ENCODE assay signal across 29 mouse cellular contexts in the genomic region with DNA sequence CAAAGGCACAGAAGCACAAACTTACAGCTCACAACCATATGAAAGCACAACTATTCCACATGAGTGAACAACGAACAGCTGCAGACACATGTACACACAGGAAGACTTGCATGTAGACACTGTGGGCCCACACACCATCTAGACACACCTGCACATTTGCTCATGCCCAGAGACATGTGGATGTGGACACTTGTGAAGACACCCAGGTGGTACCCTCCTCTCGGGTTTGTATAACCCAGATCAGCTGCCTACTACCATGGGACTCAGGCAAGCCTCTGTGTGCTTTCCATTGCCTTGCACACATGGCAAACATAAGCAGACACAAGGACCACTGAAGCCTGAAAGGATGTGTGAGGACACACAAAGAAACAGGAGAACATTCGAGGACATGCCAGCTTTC. TPM values are rescaled to one million over a fixed set of nuclear protein-coding genes. Genes with fewer than 3 reads are reported as not detected.
DNase-seq lines count a peak whose midpoint lies in the region; ATAC-seq and TF ChIP-seq lines count a peak whose summit lies in the region.
"Had no signal": no experiment of that assay in that cellular context is flagged by ENCODE, and none has a peak within 500 bp of the region (broad histone marks: within the 10 kb centered on the region; RNA-seq: fewer than 3 reads in every experiment).

No protein-coding gene starts in this region.

- H3K4me2 ChIP-seq in heart, postnatal 0 days (ENCODE audit: low read depth, low read length): 0 out of 2 replicates have a peak overlapping the region, but pooled peaks have one; percentile 55
- H3K4me2 ChIP-seq: forebrain, embryonic 12.5 days; limb, embryonic 12.5 days; liver, embryonic 13.5 days; lung, embryonic 14.5 days had no signal

- ATAC-seq in heart, postnatal 0 days (ENCODE audit: insufficient read depth, low read depth): no peak
- ATAC-seq: inflammation-experienced regulatory T-cells, adult 6 months; midbrain, embryonic 16.5 days had no signal

- intact Hi-C loops in heart, postnatal 25 days (cut with DNase I): loop anchor here (10.0 kb wide), 1 partner anchor 306 kb away; the partner anchor contains the start of gene Slc25a1

- no peak for TF ChIP-seq CTCF in layer of hippocampus, adult 2 months (conservative IDR thresholded peaks at IDR 0.05)
- TF ChIP-seq CTCF in heart, postnatal 0 days (IDR thresholded peaks at IDR 0.05; ENCODE audit: low read depth): no peak

- no peak for DNase-seq in heart, embryonic 10.5 days (ENCODE audit: low spot score)
- DNase-seq in heart, postnatal 25 days (ENCODE audit: low spot score): no peak
- no peak for DNase-seq in layer of hippocampus, adult 2 months (ENCODE audit: low spot score in 2 of 2)
- DNase-seq in layer of hippocampus, adult 9-11 months: no peak
- no peak for DNase-seq in heart, postnatal 0 days (ENCODE audit: low spot score)
- DNase-seq in thymus, postnatal 25 days: peak; percentile 46
- no peak for DNase-seq in frontal cortex, postnatal 36 days (ENCODE audit: low spot score in 2 of 2)
- DNase-seq: cerebellum, adult 9-10 months; gastrocnemius, postnatal 10 days; kidney, adult 8-10 months; kidney, postnatal 14 days; liver, embryonic 13.5 days; lung, embryonic 14.5 days; lung, postnatal 36 days; retina, postnatal 1 day; right cerebral cortex, postnatal 4 days had no signal

- no peak overlapping the region for H3K9ac ChIP-seq in heart, postnatal 0 days (replicated peaks; ENCODE audit: low read depth, low read length)
- H3K9ac ChIP-seq: forebrain, embryonic 12.5 days; limb, embryonic 12.5 days; liver, embryonic 13.5 days; lung, embryonic 14.5 days had no signal

- no peaks in the 10 kb centered on the region for H3K27me3 ChIP-seq in heart, embryonic 10.5 days (ENCODE audit: insufficient read depth, poor library complexity, severe bottlenecking)
- H3K27me3 ChIP-seq in heart, postnatal 0 days (ENCODE audit: control insufficient read depth, insufficient read depth, low read length): no peaks in the 10 kb centered on the region
- H3K27me3 ChIP-seq: forebrain, embryonic 12.5 days; limb, embryonic 12.5 days had no signal

- TF ChIP-seq EP300 in heart, postnatal 0 days (IDR thresholded peaks at IDR 0.05; ENCODE audit: low read depth): no peak

- H3K9me3 ChIP-seq in heart, embryonic 10.5 days: no peaks in the 10 kb centered on the region
- no peaks in the 10 kb centered on the region for H3K9me3 ChIP-seq in heart, postnatal 0 days (replicated peaks; ENCODE audit: control insufficient read depth, low read length)
- H3K9me3 ChIP-seq: forebrain, embryonic 12.5 days; limb, embryonic 12.5 days; liver, embryonic 13.5 days had no signal

- H3K4me3 ChIP-seq in heart, embryonic 10.5 days: no peak overlapping the region
- H3K4me3 ChIP-seq in layer of hippocampus, adult 2 months: no peak overlapping the region
- no peak overlapping the region for H3K4me3 ChIP-seq in heart, postnatal 0 days (ENCODE audit: low read depth, low read length)
- H3K4me3 ChIP-seq: forebrain, embryonic 12.5 days; limb, embryonic 12.5 days; liver, embryonic 13.5 days had no signal

- H3K36me3 ChIP-seq in heart, embryonic 10.5 days: peaks cover 32% of the 10 kb centered on the region
- H3K36me3 ChIP-seq in heart, postnatal 0 days (replicated peaks; ENCODE audit: control insufficient read depth, insufficient read depth, low read length): peaks cover 20% of the 10 kb centered on the region

- 87% methylated on average over 3 of the region's 3 CpGs for WGBS in heart, embryonic 10.5 days
- 78% methylated on average over 3 of the region's 3 CpGs for WGBS in heart, postnatal 0 days

- peak overlapping the region; percentile 88 for H3K27ac ChIP-seq in heart, embryonic 10.5 days
- H3K27ac ChIP-seq in layer of hippocampus, adult 2 months: peak overlapping the region; percentile 91
- H3K27ac ChIP-seq in heart, postnatal 0 days (ENCODE audit: low read depth): peak overlapping the region; percentile 93
- H3K27ac ChIP-seq: forebrain, embryonic 12.5 days; limb, embryonic 12.5 days; liver, embryonic 13.5 days; stomach, postnatal 0 days had no signal

- peaks cover 79% of the 10 kb centered on the region for H3K4me1 ChIP-seq in heart, embryonic 10.5 days
- H3K4me1 ChIP-seq in heart, postnatal 0 days (ENCODE audit: control insufficient read depth, insufficient read depth): peaks cover 55% of the 10 kb centered on the region

RNA-seq across cellular contexts. Expression of gene Zdhhc8, which starts 3.9 kb away (rescaled TPM):
- polyA plus RNA-seq in heart, embryonic 10.5 days (2016; fragmentation: Nextera tagmentation; extraction: Ambion mirVana): 21.2 and 27.5 TPM in 2 replicates
- 10 to 100 TPM; 22.4 to 24.1 TPM for total RNA-seq in heart, postnatal 25 days (2021)
- 10 to 100 TPM; 72.0 to 84.1 TPM for total RNA-seq in layer of hippocampus, adult 2 months (2021)
- 27.7 and 47.0 TPM in 2 replicates for total RNA-seq in heart, postnatal 0 days (2014; rRNA removed; ENCODE audit: low replicate concordance)
- 15.4 and 16.4 TPM in 2 replicates for polyA plus RNA-seq in heart, postnatal 0 days (2015; fragmentation: Nextera tagmentation; extraction: Ambion mirVana)

RNA-seq across cellular contexts. Expression of gene Ccdc188, which starts 13.4 kb away (rescaled TPM):
- polyA plus RNA-seq in heart, embryonic 10.5 days (2016; fragmentation: Nextera tagmentation; extraction: Ambion mirVana): not detected in 2 replicates
- total RNA-seq in heart, postnatal 25 days (2021): not detected
- not detected for total RNA-seq in layer of hippocampus, adult 2 months (2021)
- not detected in 2 replicates for total RNA-seq in heart, postnatal 0 days (2014; rRNA removed; ENCODE audit: low replicate concordance)
- not detected in 2 replicates for polyA plus RNA-seq in heart, postnatal 0 days (2015; fragmentation: Nextera tagmentation; extraction: Ambion mirVana)
- total RNA-seq: adrenal gland, adult 18-20 months; adrenal gland, postnatal 4 days; common myeloid progenitor, adult 5-6 weeks; gastrocnemius, postnatal 10 days; layer of hippocampus, adult 8-10 months; left cerebral cortex, adult 18-20 months; megakaryocyte-erythroid progenitor cell, adult 5-6 weeks had no signal
- polyA plus RNA-seq: embryonic facial prominence, embryonic 11.5 days; forebrain, embryonic 12.5 days; hindbrain, embryonic 11.5 days; inflammation-experienced regulatory T-cells, adult 6 months; limb, embryonic 12.5 days; liver, embryonic 13.5 days; lung, embryonic 14.5 days; midbrain, embryonic 16.5 days; stomach, postnatal 0 days had no signal

RNA-seq across cellular contexts. Expression of gene Trmt2a, which starts 17.4 kb away (rescaled TPM):
- 83.3 and 111 TPM in 2 replicates for polyA plus RNA-seq in heart, embryonic 10.5 days (2016; fragmentation: Nextera tagmentation; extraction: Ambion mirVana)
- 10 to 100 TPM; 21.5 to 22.5 TPM for total RNA-seq in heart, postnatal 25 days (2021)
- total RNA-seq in layer of hippocampus, adult 2 months (2021): 10 to 100 TPM; 51.1 to 54.9 TPM
- 27.2 and 30.6 TPM in 2 replicates for total RNA-seq in heart, postnatal 0 days (2014; rRNA removed; ENCODE audit: low replicate concordance)
- polyA plus RNA-seq in heart, postnatal 0 days (2015; fragmentation: Nextera tagmentation; extraction: Ambion mirVana): 31.6 and 33.9 TPM in 2 replicates

RNA-seq across cellular contexts. Expression of gene Ranbp1, which starts 17.5 kb away (rescaled TPM):
- 601 and 873 TPM in 2 replicates for polyA plus RNA-seq in heart, embryonic 10.5 days (2016; fragmentation: Nextera tagmentation; extraction: Ambion mirVana)
- total RNA-seq in heart, postnatal 25 days (2021): 10 to 100 TPM; 42.7 to 43.0 TPM
- total RNA-seq in layer of hippocampus, adult 2 months (2021): 10 to 100 TPM; 93.6 to 98.0 TPM
- 51.3 and 65.1 TPM in 2 replicates for total RNA-seq in heart, postnatal 0 days (2014; rRNA removed; ENCODE audit: low replicate concordance)
- 210 and 213 TPM in 2 replicates for polyA plus RNA-seq in heart, postnatal 0 days (2015; fragmentation: Nextera tagmentation; extraction: Ambion mirVana)

RNA-seq across cellular contexts. Expression of gene Gm49776, which starts 27.1 kb away (rescaled TPM):
- 1.4 and 4.0 TPM in 2 replicates for polyA plus RNA-seq in heart, embryonic 10.5 days (2016; fragmentation: Nextera tagmentation; extraction: Ambion mirVana)
- total RNA-seq in heart, postnatal 25 days (2021): not detected
- not detected for total RNA-seq in layer of hippocampus, adult 2 months (2021)
- total RNA-seq in heart, postnatal 0 days (2014; rRNA removed; ENCODE audit: low replicate concordance): not detected in 2 replicates
- 0.82 TPM in 1 of 2 replicates, not detected in the other for polyA plus RNA-seq in heart, postnatal 0 days (2015; fragmentation: Nextera tagmentation; extraction: Ambion mirVana)
- total RNA-seq: adrenal gland, adult 18-20 months; adrenal gland, postnatal 4 days; common myeloid progenitor, adult 5-6 weeks; gastrocnemius, postnatal 10 days; layer of hippocampus, adult 8-10 months; left cerebral cortex, adult 18-20 months had no signal
- polyA plus RNA-seq: forebrain, embryonic 12.5 days; inflammation-experienced regulatory T-cells, adult 6 months; midbrain, embryonic 16.5 days had no signal
